Mouse (Mus musculus): ENCODE data around the gene Fuz.

DNA sequence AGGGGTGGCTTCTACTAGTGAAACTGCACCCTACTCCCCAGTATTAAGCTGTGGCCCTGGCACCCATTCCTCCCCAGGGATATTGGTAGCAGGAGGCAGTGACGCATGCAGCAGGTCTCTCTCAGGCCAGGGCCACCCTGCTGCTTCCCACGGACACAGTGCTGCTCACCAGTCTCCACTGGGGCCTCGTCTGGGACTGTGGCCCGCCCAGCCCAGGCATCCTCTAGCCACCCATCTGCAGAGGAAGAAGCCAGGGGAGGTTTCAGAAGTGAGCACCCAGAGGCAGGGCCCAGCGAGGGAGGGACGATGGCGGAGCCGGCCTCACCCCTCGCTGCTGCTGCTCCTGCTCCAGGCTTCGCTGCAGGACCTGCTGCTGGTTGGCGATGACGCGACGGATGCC lies 32.7 kb upstream of the Fuz start:
- TF ChIP-seq POLR2A (IDR thresholded peaks at IDR 0.05; ENCODE audit: extremely low read depth, insufficient read depth, low read length) (no peak), CTCF (IDR thresholded peaks at IDR 0.05; ENCODE audit: low read depth, low read length) (no peak)

All from liver, adult 2 months (tissue).